Comparison of ENCODE assay signal across 20 mouse cellular contexts in the genomic region with DNA sequence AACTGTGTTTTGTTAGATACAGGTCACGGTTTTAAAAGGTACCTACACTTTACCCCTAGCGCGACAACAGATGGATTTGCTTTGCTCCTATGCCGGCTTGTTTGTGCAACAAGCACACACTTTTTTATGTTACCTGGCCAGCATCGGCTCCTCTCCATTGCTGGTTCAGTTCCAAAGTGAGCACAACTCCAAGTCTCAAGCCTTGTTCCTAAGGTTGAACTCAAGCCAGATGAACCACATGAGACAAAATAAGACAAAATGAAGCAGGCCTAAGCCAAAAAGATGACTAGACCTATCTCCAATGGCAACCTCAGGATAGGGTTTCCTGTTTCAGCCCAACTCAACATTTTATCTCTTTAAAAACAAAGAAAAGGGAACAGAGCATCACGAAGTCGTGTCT.
"Had no signal": no experiment of that assay in that cellular context is flagged by ENCODE, and none has a peak within 500 bp of the region (broad histone marks: within the 10 kb centered on the region; RNA-seq: fewer than 3 reads in every experiment).

No protein-coding gene starts in this region.

- DNase-seq: kidney, postnatal 10 days; kidney, postnatal 36 days; left cerebral cortex, postnatal 4 days; liver, postnatal 0 days; lung, postnatal 10 days; lung, postnatal 36 days; retina, postnatal 1 day; right cerebral cortex, postnatal 25 days; thymus, adult 18-20 months; thymus, postnatal 36 days had no signal

- H3K27me3 ChIP-seq: limb, embryonic 12.5 days; limb, embryonic 15.5 days; lung, embryonic 15.5 days; megakaryocyte, embryonic 14.5 days; midbrain, embryonic 13.5 days; neural tube, embryonic 13.5 days had no signal

- H3K27ac ChIP-seq: liver, embryonic 14.5 days; midbrain, embryonic 10.5 days; midbrain, embryonic 13.5 days; neural tube, embryonic 13.5 days had no signal

- H3K9me3 ChIP-seq: limb, embryonic 12.5 days; limb, embryonic 15.5 days; lung, embryonic 15.5 days; megakaryocyte, embryonic 14.5 days; midbrain, embryonic 10.5 days; midbrain, embryonic 13.5 days; neural tube, embryonic 13.5 days had no signal

- H3K9ac ChIP-seq: limb, embryonic 12.5 days; liver, embryonic 14.5 days; liver, postnatal 0 days; lung, embryonic 15.5 days; midbrain, embryonic 13.5 days; neural tube, embryonic 13.5 days had no signal

- H3K36me3 ChIP-seq: limb, embryonic 12.5 days; limb, embryonic 15.5 days; lung, embryonic 15.5 days; midbrain, embryonic 10.5 days; midbrain, embryonic 13.5 days; neural tube, embryonic 13.5 days had no signal

- ATAC-seq: liver, postnatal 0 days; midbrain, embryonic 13.5 days; midbrain, embryonic 16.5 days had no signal

- H3K4me3 ChIP-seq: megakaryocyte, embryonic 14.5 days; midbrain, embryonic 10.5 days; midbrain, embryonic 13.5 days; myocyte; neural tube, embryonic 13.5 days had no signal

- H3K4me1 ChIP-seq: lung, embryonic 15.5 days; midbrain, embryonic 13.5 days; neural tube, embryonic 13.5 days had no signal

- H3K4me2 ChIP-seq: midbrain, embryonic 13.5 days; neural tube, embryonic 13.5 days had no signal
